8 mouse cellular contexts compared by ENCODE assay signal in the genomic region with DNA sequence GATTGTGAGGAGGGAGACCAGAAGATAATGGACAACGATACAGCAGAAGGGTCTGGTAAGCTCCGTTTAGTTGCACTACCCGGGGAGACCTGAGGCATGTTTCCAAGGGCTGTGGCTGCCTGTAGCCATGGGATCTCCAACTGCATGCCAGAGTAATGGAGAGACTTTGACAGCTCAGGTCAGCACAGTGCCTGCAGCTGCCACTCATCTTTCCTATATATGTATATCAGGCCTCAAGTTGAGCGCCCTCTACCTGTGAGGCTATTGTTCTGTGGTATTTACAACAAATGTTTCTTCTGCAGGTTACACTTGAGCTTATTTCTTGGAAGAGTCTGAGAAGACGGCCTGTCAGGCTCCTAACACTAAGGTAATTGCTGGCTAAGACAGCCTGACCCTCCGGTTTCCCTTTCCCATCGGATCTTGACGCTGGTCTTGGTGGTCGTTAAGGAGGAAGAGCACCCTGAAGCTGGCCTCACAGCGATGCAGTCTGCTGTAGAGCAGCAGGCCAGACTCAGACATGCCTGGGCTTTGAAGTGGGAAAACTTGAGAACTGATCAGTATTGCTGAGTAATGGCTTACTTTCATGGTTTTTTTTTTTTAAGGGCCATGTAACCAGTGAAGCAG. TPM values are rescaled to one million over a fixed set of nuclear protein-coding genes. Genes with fewer than 3 reads are reported as not detected.
DNase-seq lines count a peak whose midpoint lies in the region; ATAC-seq and TF ChIP-seq lines count a peak whose summit lies in the region.

No protein-coding gene starts in this region.

- no peaks in the 10 kb centered on the region for H3K27me3 ChIP-seq in forebrain, embryonic 10.5 days (ENCODE audit: poor library complexity, severe bottlenecking)
- no peaks in the 10 kb centered on the region for H3K27me3 ChIP-seq in hindbrain, embryonic 14.5 days (ENCODE audit: control insufficient read depth, insufficient read depth, low read length)
- no peaks in the 10 kb centered on the region for H3K27me3 ChIP-seq in limb, embryonic 10.5 days (ENCODE audit: low read depth, poor library complexity, severe bottlenecking)
- H3K27me3 ChIP-seq in midbrain, embryonic 10.5 days (ENCODE audit: low read depth, poor library complexity, severe bottlenecking), result no peaks in the 10 kb centered on the region

- H3K4me2 ChIP-seq in hindbrain, embryonic 14.5 days (replicated peaks), result peak overlapping the region; percentile 82

- no peak for ATAC-seq in hindbrain, embryonic 14.5 days (ENCODE audit: low FRiP score)

- H3K9me3 ChIP-seq in forebrain, embryonic 10.5 days, result no peaks in the 10 kb centered on the region
- H3K9me3 ChIP-seq in hindbrain, embryonic 14.5 days (ENCODE audit: control insufficient read depth, low read length), result no peaks in the 10 kb centered on the region
- no peaks in the 10 kb centered on the region for H3K9me3 ChIP-seq in limb, embryonic 10.5 days (replicated peaks)
- H3K9me3 ChIP-seq in midbrain, embryonic 10.5 days (replicated peaks), result no peaks in the 10 kb centered on the region

- peak; percentile 24; the same call in 1 of the 2 replicates for TF ChIP-seq CTCF in bone marrow macrophage, adult 2 months (IDR thresholded peaks at IDR 0.05; ENCODE audit: low read depth, low read length)

- H3K4me3 ChIP-seq in bone marrow macrophage, adult 2 months (ENCODE audit: insufficient read depth, low read length), result peak overlapping the region; percentile 98
- peak overlapping the region; percentile 89 for H3K4me3 ChIP-seq in forebrain, embryonic 10.5 days
- peak overlapping the region; percentile 74 for H3K4me3 ChIP-seq in hindbrain, embryonic 14.5 days (replicated peaks; ENCODE audit: low read length)
- H3K4me3 ChIP-seq in limb, embryonic 10.5 days, result peak overlapping the region; percentile 91
- peak overlapping the region; percentile 91 for H3K4me3 ChIP-seq in midbrain, embryonic 10.5 days

- peaks cover 4% of the 10 kb centered on the region; the same call in 1 of the 2 replicates for H3K4me1 ChIP-seq in bone marrow macrophage, adult 2 months (ENCODE audit: control insufficient read depth, insufficient read depth, low read length)
- peaks cover 15% of the 10 kb centered on the region for H3K4me1 ChIP-seq in forebrain, embryonic 10.5 days
- H3K4me1 ChIP-seq in hindbrain, embryonic 14.5 days (replicated peaks; ENCODE audit: control insufficient read depth, insufficient read depth, low read length), result peaks cover 12% of the 10 kb centered on the region
- H3K4me1 ChIP-seq in limb, embryonic 10.5 days, result peaks cover 9% of the 10 kb centered on the region
- peaks cover 12% of the 10 kb centered on the region for H3K4me1 ChIP-seq in midbrain, embryonic 10.5 days

- peak; percentile 54 for DNase-seq in cerebellum, adult 11-12 months
- no peak for DNase-seq in cerebellum, adult 8-10 months
- peak; percentile 39 for DNase-seq in forebrain, embryonic 10.5 days (ENCODE audit: extremely low spot score, low spot score)
- DNase-seq in hindbrain, embryonic 14.5 days (ENCODE audit: low spot score), result no peak
- DNase-seq in limb, embryonic 10.5 days (ENCODE audit: low spot score), result peak; percentile 43
- no peak for DNase-seq in midbrain, embryonic 10.5 days (ENCODE audit: low spot score)
- DNase-seq in spleen, postnatal 4 days (ENCODE audit: low spot score in 2 of 2), result peak; percentile 64 to 78

- TF ChIP-seq POLR2A in bone marrow macrophage, adult 2 months (IDR thresholded peaks at IDR 0.05; ENCODE audit: borderline replicate concordance, low read depth, low read length), result no peak

- peak overlapping the region; percentile 88 for H3K9ac ChIP-seq in hindbrain, embryonic 14.5 days

- H3K36me3 ChIP-seq in forebrain, embryonic 10.5 days (replicated peaks), result peaks cover 59% of the 10 kb centered on the region
- H3K36me3 ChIP-seq in hindbrain, embryonic 14.5 days (replicated peaks; ENCODE audit: control insufficient read depth, insufficient read depth), result peaks cover 50% of the 10 kb centered on the region
- H3K36me3 ChIP-seq in limb, embryonic 10.5 days, result peaks cover 57% of the 10 kb centered on the region
- H3K36me3 ChIP-seq in midbrain, embryonic 10.5 days, result peaks cover 54% of the 10 kb centered on the region

- WGBS in forebrain, embryonic 10.5 days, result 39% methylated on average over 10 of the region's 10 CpGs
- 33% methylated on average over 10 of the region's 10 CpGs for WGBS in hindbrain, embryonic 14.5 days
- 33% methylated on average over 10 of the region's 10 CpGs for WGBS in limb, embryonic 10.5 days
- WGBS in midbrain, embryonic 10.5 days, result 38% methylated on average over 10 of the region's 10 CpGs

- H3K27ac ChIP-seq in bone marrow macrophage, adult 2 months (ENCODE audit: insufficient read depth, low read depth, low read length), result peak overlapping the region; percentile 44
- peak overlapping the region; percentile 95 for H3K27ac ChIP-seq in forebrain, embryonic 10.5 days
- peak overlapping the region; percentile 97; the same call in 1 of the 2 replicates for H3K27ac ChIP-seq in hindbrain, embryonic 14.5 days
- 0 out of 2 replicates have a peak overlapping the region, but pooled peaks have one; percentile 6 for H3K27ac ChIP-seq in limb, embryonic 10.5 days
- H3K27ac ChIP-seq in midbrain, embryonic 10.5 days (replicated peaks), result peak overlapping the region; percentile 96

RNA-seq across cellular contexts. Expression of a gene that starts 6.8 kb away (rescaled TPM):
- 1.5 TPM in 1 of 2 replicates, not detected in the other for polyA plus RNA-seq in bone marrow macrophage, adult 2 months (2012; ENCODE audit: insufficient read depth, insufficient read length, missing spikeins)
- polyA plus RNA-seq in forebrain, embryonic 10.5 days (2016; fragmentation: Nextera tagmentation; extraction: Ambion mirVana), result 0.97 and 1.2 TPM in 2 replicates
- polyA plus RNA-seq in hindbrain, embryonic 14.5 days (2014; fragmentation: Nextera tagmentation; extraction: Ambion mirVana), result 0.95 and 1.5 TPM in 2 replicates
- 0.68 and 1.4 TPM in 2 replicates for polyA plus RNA-seq in limb, embryonic 10.5 days (2016; fragmentation: Nextera tagmentation; extraction: Ambion mirVana)
- polyA plus RNA-seq in midbrain, embryonic 10.5 days (2016; fragmentation: Nextera tagmentation; extraction: Ambion mirVana), result 0.79 and 0.85 TPM in 2 replicates

RNA-seq across cellular contexts. Expression of a gene that starts 19.4 kb away (rescaled TPM):
- 21.2 and 26.1 TPM in 2 replicates for polyA plus RNA-seq in bone marrow macrophage, adult 2 months (2012; ENCODE audit: insufficient read depth, insufficient read length, missing spikeins)
- polyA plus RNA-seq in forebrain, embryonic 10.5 days (2016; fragmentation: Nextera tagmentation; extraction: Ambion mirVana), result 91.4 and 91.8 TPM in 2 replicates
- 66.8 and 73.1 TPM in 2 replicates for polyA plus RNA-seq in hindbrain, embryonic 14.5 days (2014; fragmentation: Nextera tagmentation; extraction: Ambion mirVana)
- polyA plus RNA-seq in limb, embryonic 10.5 days (2016; fragmentation: Nextera tagmentation; extraction: Ambion mirVana), result 89.2 and 90.1 TPM in 2 replicates
- 83.5 and 87.8 TPM in 2 replicates for polyA plus RNA-seq in midbrain, embryonic 10.5 days (2016; fragmentation: Nextera tagmentation; extraction: Ambion mirVana)

RNA-seq across cellular contexts. Expression of a gene that starts 35.8 kb away (rescaled TPM):
- polyA plus RNA-seq in bone marrow macrophage, adult 2 months (2012; ENCODE audit: insufficient read depth, insufficient read length, missing spikeins), result 33.6 and 38.5 TPM in 2 replicates
- polyA plus RNA-seq in forebrain, embryonic 10.5 days (2016; fragmentation: Nextera tagmentation; extraction: Ambion mirVana), result 71.0 and 73.1 TPM in 2 replicates
- 38.0 and 40.8 TPM in 2 replicates for polyA plus RNA-seq in hindbrain, embryonic 14.5 days (2014; fragmentation: Nextera tagmentation; extraction: Ambion mirVana)
- polyA plus RNA-seq in limb, embryonic 10.5 days (2016; fragmentation: Nextera tagmentation; extraction: Ambion mirVana), result 60.9 and 62.9 TPM in 2 replicates
- polyA plus RNA-seq in midbrain, embryonic 10.5 days (2016; fragmentation: Nextera tagmentation; extraction: Ambion mirVana), result 70.1 and 73.0 TPM in 2 replicates

RNA-seq across cellular contexts. Expression of a gene that starts 43.4 kb away (rescaled TPM):
- polyA plus RNA-seq in bone marrow macrophage, adult 2 months (2012; ENCODE audit: insufficient read depth, insufficient read length, missing spikeins), result 19.5 and 19.8 TPM in 2 replicates
- polyA plus RNA-seq in forebrain, embryonic 10.5 days (2016; fragmentation: Nextera tagmentation; extraction: Ambion mirVana), result 193 and 194 TPM in 2 replicates
- 20.0 and 22.4 TPM in 2 replicates for polyA plus RNA-seq in hindbrain, embryonic 14.5 days (2014; fragmentation: Nextera tagmentation; extraction: Ambion mirVana)
- 162 and 192 TPM in 2 replicates for polyA plus RNA-seq in limb, embryonic 10.5 days (2016; fragmentation: Nextera tagmentation; extraction: Ambion mirVana)
- polyA plus RNA-seq in midbrain, embryonic 10.5 days (2016; fragmentation: Nextera tagmentation; extraction: Ambion mirVana), result 144 and 164 TPM in 2 replicates

RNA-seq across cellular contexts. Expression of a gene that starts 48.6 kb away (rescaled TPM):
- polyA plus RNA-seq in bone marrow macrophage, adult 2 months (2012; ENCODE audit: insufficient read depth, insufficient read length, missing spikeins), result 16.7 and 16.8 TPM in 2 replicates
- polyA plus RNA-seq in forebrain, embryonic 10.5 days (2016; fragmentation: Nextera tagmentation; extraction: Ambion mirVana), result 45.4 and 50.6 TPM in 2 replicates
- polyA plus RNA-seq in hindbrain, embryonic 14.5 days (2014; fragmentation: Nextera tagmentation; extraction: Ambion mirVana), result 34.7 and 36.7 TPM in 2 replicates
- polyA plus RNA-seq in limb, embryonic 10.5 days (2016; fragmentation: Nextera tagmentation; extraction: Ambion mirVana), result 48.2 and 49.0 TPM in 2 replicates
- polyA plus RNA-seq in midbrain, embryonic 10.5 days (2016; fragmentation: Nextera tagmentation; extraction: Ambion mirVana), result 45.9 and 49.3 TPM in 2 replicates

Comparison
In these comparisons a context has a peak if more than half of its experiments do, and no peak if none do; other contexts are left out.
1. DNase-seq: peak in cerebellum, adult 11-12 months (single experiment), forebrain, embryonic 10.5 days (single experiment), limb, embryonic 10.5 days (single experiment) and spleen, postnatal 4 days (2 of 2); none in cerebellum, adult 8-10 months (single experiment), hindbrain, embryonic 14.5 days (single experiment) and midbrain, embryonic 10.5 days (single experiment).
2. H3K27ac ChIP-seq: peak in every context shown above with its lines; median percentile 97 in hindbrain, embryonic 14.5 days; 96 in midbrain, embryonic 10.5 days; 95 in forebrain, embryonic 10.5 days; 44 in bone marrow macrophage, adult 2 months; 6 in limb, embryonic 10.5 days.
3. Peak in every context shown above with its lines, with median percentiles within 50 percentile points of each other: H3K4me3 ChIP-seq.